Mouse (Mus musculus): ENCODE results near the gene Rergl. TPM values are rescaled to one million over a fixed set of nuclear protein-coding genes. Genes with fewer than 3 reads are reported as not detected.

The Rergl gene
- not detected in 2 replicates for polyA plus RNA-seq (2015; fragmentation: Nextera tagmentation; extraction: Ambion mirVana)

GRCm38 (mm10) chr6:139501876-139502275 lies at the start of gene Rergl:
TSS of gene Rergl (minus strand) at chr6:139501976.
- no peak within 1 kb of the TSS for H3K9ac ChIP-seq
- no peaks in the 10 kb centered on the region for H3K9me3 ChIP-seq
- no peaks in the 10 kb centered on the region for H3K4me1 ChIP-seq (replicated peaks)
- no peak within 1 kb of the TSS for H3K4me2 ChIP-seq
- 33% methylated on average over 1 of the region's 1 CpGs for WGBS
- H3K4me3 ChIP-seq, result no peak within 1 kb of the TSS
- no peaks in the 10 kb centered on the region for H3K36me3 ChIP-seq
- no peak within 1 kb of the TSS for H3K27ac ChIP-seq
- no peak for ATAC-seq (ENCODE audit: low FRiP score)
- H3K27me3 ChIP-seq, result no peaks in the 10 kb centered on the region

GRCm38 (mm10) chr6:139538469-139538868 lies 36.7 kb upstream of the Rergl start:
- no peak overlapping the region for H3K9ac ChIP-seq
- WGBS, result 67% methylated on average over 2 of the region's 2 CpGs
- no peaks in the 10 kb centered on the region for H3K27me3 ChIP-seq
- no peaks in the 10 kb centered on the region for H3K4me1 ChIP-seq (replicated peaks)
- H3K27ac ChIP-seq, result no peak overlapping the region
- H3K4me2 ChIP-seq, result no peak overlapping the region
- H3K36me3 ChIP-seq, result no peaks in the 10 kb centered on the region
- no peaks in the 10 kb centered on the region for H3K9me3 ChIP-seq
- no peak for ATAC-seq (ENCODE audit: low FRiP score)
- H3K4me3 ChIP-seq, result no peak overlapping the region

GRCm38 (mm10) chr6:139525406-139525805 lies 23.6 kb upstream of the Rergl start:
- Histone ChIP-seq H3K4me3 (no peak overlapping the region), H3K36me3 (no peaks in the 10 kb centered on the region), H3K27ac (no peak overlapping the region), H3K9me3 (no peaks in the 10 kb centered on the region), H3K9ac (no peak overlapping the region), H3K4me2 (no peak overlapping the region), H3K27me3 (no peaks in the 10 kb centered on the region), H3K4me1 (replicated peaks) (no peaks in the 10 kb centered on the region; the same call in 1 of the 2 replicates)
- no peak for ATAC-seq (ENCODE audit: low FRiP score)

GRCm38 (mm10) chr6:139524288-139524687 lies 22.5 kb upstream of the Rergl start:
- H3K9me3 ChIP-seq, result no peaks in the 10 kb centered on the region
- WGBS, result 26% methylated on average over 5 of the region's 5 CpGs
- no peak overlapping the region for H3K4me3 ChIP-seq
- H3K36me3 ChIP-seq, result no peaks in the 10 kb centered on the region
- H3K4me1 ChIP-seq (replicated peaks), result no peaks in the 10 kb centered on the region; the same call in 1 of the 2 replicates
- H3K27ac ChIP-seq, result no peak overlapping the region
- 0 out of 2 replicates have a peak, but pooled peaks have one; percentile 61 for ATAC-seq (ENCODE audit: low FRiP score)
- H3K27me3 ChIP-seq, result no peaks in the 10 kb centered on the region
- no peak overlapping the region for H3K4me2 ChIP-seq
- no peak overlapping the region for H3K9ac ChIP-seq

GRCm38 (mm10) chr6:139514938-139515510 lies 13.2 kb upstream of the Rergl start:
- Histone ChIP-seq H3K4me3 (no peak overlapping the region), H3K9me3 (no peaks in the 10 kb centered on the region), H3K27ac (no peak overlapping the region), H3K9ac (no peak overlapping the region), H3K36me3 (no peaks in the 10 kb centered on the region), H3K4me1 (replicated peaks) (no peaks in the 10 kb centered on the region), H3K4me2 (no peak overlapping the region), H3K27me3 (no peaks in the 10 kb centered on the region)
- WGBS, result 84% methylated on average over 3 of the region's 3 CpGs
- ATAC-seq (ENCODE audit: low FRiP score), result no peak

- no peak overlapping the region for H3K27ac ChIP-seq
- no peak overlapping the region for H3K9ac ChIP-seq
- no peak overlapping the region for H3K4me3 ChIP-seq
- H3K36me3 ChIP-seq, result no peaks in the 10 kb centered on the region
- no peak overlapping the region for H3K4me2 ChIP-seq
- H3K9me3 ChIP-seq, result no peaks in the 10 kb centered on the region
- no peaks in the 10 kb centered on the region for H3K4me1 ChIP-seq (replicated peaks)
- H3K27me3 ChIP-seq, result no peaks in the 10 kb centered on the region
- ATAC-seq (ENCODE audit: low FRiP score), result no peak
Measured at GRCm38 (mm10) chr6:139479730-139480129, 22.0 kb downstream of the Rergl start.

- H3K9ac ChIP-seq, result no peak overlapping the region
- H3K4me3 ChIP-seq, result no peak overlapping the region
- no peak overlapping the region for H3K4me2 ChIP-seq
- no peaks in the 10 kb centered on the region for H3K9me3 ChIP-seq
- H3K27ac ChIP-seq, result no peak overlapping the region
- ATAC-seq (ENCODE audit: low FRiP score), result no peak
- H3K27me3 ChIP-seq, result no peaks in the 10 kb centered on the region
- H3K36me3 ChIP-seq, result no peaks in the 10 kb centered on the region
- WGBS, result 83% methylated on average over 6 of the region's 6 CpGs
- no peaks in the 10 kb centered on the region for H3K4me1 ChIP-seq (replicated peaks)
Measured at GRCm38 (mm10) chr6:139464980-139465379, 36.8 kb downstream of the Rergl start.

GRCm38 (mm10) chr6:139464292-139464691 lies 37.5 kb downstream of the Rergl start:
- Histone ChIP-seq H3K36me3 (no peaks in the 10 kb centered on the region), H3K9me3 (no peaks in the 10 kb centered on the region), H3K9ac (no peak overlapping the region), H3K27me3 (no peaks in the 10 kb centered on the region), H3K4me2 (no peak overlapping the region), H3K27ac (no peak overlapping the region), H3K4me1 (replicated peaks) (no peaks in the 10 kb centered on the region), H3K4me3 (no peak overlapping the region)
- ATAC-seq (ENCODE audit: low FRiP score), result no peak
- 89% methylated on average over 2 of the region's 2 CpGs for WGBS

- no peaks in the 10 kb centered on the region for H3K4me1 ChIP-seq (replicated peaks)
- H3K9ac ChIP-seq, result no peak overlapping the region
- no peak overlapping the region for H3K4me2 ChIP-seq
- H3K9me3 ChIP-seq, result no peaks in the 10 kb centered on the region
- H3K36me3 ChIP-seq, result no peaks in the 10 kb centered on the region
- ATAC-seq (ENCODE audit: low FRiP score), result no peak
- no peak overlapping the region for H3K27ac ChIP-seq
- H3K27me3 ChIP-seq, result no peaks in the 10 kb centered on the region
- 35% methylated on average over 5 of the region's 5 CpGs for WGBS
- H3K4me3 ChIP-seq, result no peak overlapping the region
Measured at GRCm38 (mm10) chr6:139461094-139461493, 40.7 kb downstream of the Rergl start.

GRCm38 (mm10) chr6:139460470-139460869 lies 41.3 kb downstream of the Rergl start:
- Histone ChIP-seq H3K9me3 (no peaks in the 10 kb centered on the region), H3K9ac (no peak overlapping the region), H3K4me3 (no peak overlapping the region), H3K4me2 (no peak overlapping the region), H3K36me3 (no peaks in the 10 kb centered on the region), H3K4me1 (replicated peaks) (no peaks in the 10 kb centered on the region), H3K27ac (no peak overlapping the region), H3K27me3 (no peaks in the 10 kb centered on the region)
- ATAC-seq (ENCODE audit: low FRiP score), result no peak
- 87% methylated on average over 10 of the region's 10 CpGs for WGBS

GRCm38 (mm10) chr6:139443999-139444398 lies 57.8 kb downstream of the Rergl start:
- ATAC-seq (ENCODE audit: low FRiP score), result no peak
- no peak overlapping the region for H3K27ac ChIP-seq

More at GRCm38 (mm10) chr6:139443999-139444398, 57.8 kb downstream of the Rergl start:
- Histone ChIP-seq H3K36me3 (no peaks in the 10 kb centered on the region), H3K4me1 (replicated peaks) (no peaks in the 10 kb centered on the region), H3K4me3 (no peak overlapping the region), H3K27me3 (no peaks in the 10 kb centered on the region), H3K9me3 (no peaks in the 10 kb centered on the region), H3K9ac (no peak overlapping the region), H3K4me2 (no peak overlapping the region)
- WGBS, result 95% methylated on average over 2 of the region's 2 CpGs

All from hindbrain, embryonic 13.5 days (tissue).